Mouse (Mus musculus) urinary bladder, adult 18-20 months (tissue): Measurements from ENCODE around the gene Samt3.

Source experiments
- DNase-seq, 2 experiments: peaks; one replicate each; pipeline ENCODE4 v3.0.0; 2022; ENCODE audit warnings: low spot score in 2 of 2, mixed read lengths in 2 of 2

Gene Samt3

GRCm38 (mm10) chrX:86043899-86044298, at the start of gene Samt3:
Gene Samt3, plus strand, starts transcription at chrX:86044199.
- no peak for DNase-seq

GRCm38 (mm10) chrX:86016591-86016990, 27.4 kb upstream of the Samt3 start:
- no peak for DNase-seq

DNA sequence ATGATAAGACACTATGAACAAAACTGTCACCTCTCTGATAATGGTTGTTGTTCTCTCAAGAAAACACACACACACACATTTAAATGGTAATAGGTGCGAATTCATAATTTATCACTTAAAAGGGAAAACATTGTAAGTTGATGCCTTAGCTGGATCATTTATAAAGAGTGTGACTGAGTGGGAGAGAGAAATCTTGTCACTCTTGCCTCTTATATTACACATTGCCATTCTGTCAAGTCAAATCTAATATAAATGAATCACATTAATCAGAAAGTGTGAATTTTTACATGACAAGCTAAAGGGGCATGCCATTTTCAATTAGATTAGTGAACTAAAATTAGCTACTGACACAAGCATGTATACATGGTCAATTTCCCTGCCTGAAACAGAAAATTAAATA, 44.7 kb downstream of the Samt3 start:
- no peak for DNase-seq
